Comparison of ENCODE assay signal across 8 mouse cellular contexts in genomic region chr3:90604416-90604815, GRCm38 (mm10). TPM values are rescaled to one million over a fixed set of nuclear protein-coding genes. Genes with fewer than 3 reads are reported as not detected.
A peak's percentile ranks its signal among the peaks of the same experiment; 100 is the strongest.
DNase-seq lines count a peak whose midpoint lies in the region; ATAC-seq and TF ChIP-seq lines count a peak whose summit lies in the region.
"Had no signal": no experiment of that assay in that cellular context is flagged by ENCODE, and none has a peak within 500 bp of the region (broad histone marks: within the 10 kb centered on the region; RNA-seq: fewer than 3 reads in every experiment).

No protein-coding gene starts in this region.

- 73% methylated on average over 4 of the region's 4 CpGs for WGBS in forebrain, embryonic 11.5 days
- WGBS in heart, embryonic 14.5 days = 16% methylated on average over 4 of the region's 4 CpGs

- no peaks in the 10 kb centered on the region for H3K9me3 ChIP-seq in forebrain, embryonic 11.5 days (ENCODE audit: control insufficient read depth, low read length)
- no peaks in the 10 kb centered on the region for H3K9me3 ChIP-seq in heart, embryonic 14.5 days (ENCODE audit: control insufficient read depth, low read length)

- H3K4me3 ChIP-seq in C2C12 (ENCODE audit: insufficient read depth, poor library complexity, severe bottlenecking) = peak overlapping the region; percentile 44
- H3K4me3 ChIP-seq in forebrain, embryonic 11.5 days (ENCODE audit: low read depth, low read length) = no peak overlapping the region
- no peak overlapping the region for H3K4me3 ChIP-seq in heart, embryonic 14.5 days (ENCODE audit: control insufficient read depth in 1 of 2, insufficient read depth in 1 of 2, low read depth in 1 of 2, low read length in 2 of 2)
- H3K4me3 ChIP-seq: erythroblast, embryonic 14.5 days had no signal

- H3K27me3 ChIP-seq in C2C12 (ENCODE audit: control insufficient read depth, insufficient read depth, insufficient read length) = no peaks in the 10 kb centered on the region
- H3K27me3 ChIP-seq in forebrain, embryonic 11.5 days (ENCODE audit: control insufficient read depth, insufficient read depth, low read length) = no peaks in the 10 kb centered on the region
- H3K27me3 ChIP-seq in heart, embryonic 14.5 days (ENCODE audit: control insufficient read depth, insufficient read depth, low read length) = no peaks in the 10 kb centered on the region

- peaks cover 33% of the 10 kb centered on the region for H3K79me3 ChIP-seq in C2C12 (ENCODE audit: low read depth)

- no peak overlapping the region for H3K4me2 ChIP-seq in forebrain, embryonic 11.5 days (ENCODE audit: low read depth, low read length, severe bottlenecking)
- H3K4me2 ChIP-seq in heart, embryonic 14.5 days (ENCODE audit: low read length) = no peak overlapping the region

- DNase-seq in Muller cell, postnatal 12 days (ENCODE audit: inconsistent ontology term) = peak; percentile 98
- no peak for DNase-seq in forebrain, embryonic 11.5 days (ENCODE audit: low spot score)
- peak; percentile 66 to 75 for DNase-seq in kidney, postnatal 25 days
- no peak for DNase-seq in B cell, adult 2 months

- H3K36me3 ChIP-seq in C2C12 (ENCODE audit: control insufficient read depth, insufficient read depth) = peaks cover 23% of the 10 kb centered on the region
- H3K36me3 ChIP-seq in forebrain, embryonic 11.5 days (ENCODE audit: control insufficient read depth, insufficient read depth, low read length) = no peaks in the 10 kb centered on the region
- no peaks in the 10 kb centered on the region for H3K36me3 ChIP-seq in heart, embryonic 14.5 days (ENCODE audit: control insufficient read depth, insufficient read depth, low read length)

- peak; percentile 56; the same call in 1 of the 2 replicates for ATAC-seq in forebrain, embryonic 11.5 days (replicated peaks; ENCODE audit: low FRiP score)
- ATAC-seq in heart, embryonic 14.5 days (ENCODE audit: insufficient number of reproducible peaks, insufficient read depth, low FRiP score, low read depth) = peak; percentile 46; the same call in 1 of the 2 replicates
- ATAC-seq in megakaryocyte progenitor cell, adult 5-6 weeks (replicated peaks; ENCODE audit: poor library complexity) = peak; percentile 67

- H3K9ac ChIP-seq in forebrain, embryonic 11.5 days (ENCODE audit: low read length) = no peak overlapping the region
- no peak overlapping the region for H3K9ac ChIP-seq in heart, embryonic 14.5 days (ENCODE audit: low read length)

- H3K79me2 ChIP-seq in C2C12 (ENCODE audit: control insufficient read depth, insufficient read depth) = peaks cover 51% of the 10 kb centered on the region

- peak overlapping the region; percentile 77 for H3ac ChIP-seq in C2C12 (ENCODE audit: control insufficient read depth, insufficient read length, low read depth)

- no peak for TF ChIP-seq CTCF in C2C12 (IDR thresholded peaks at IDR 0.05; ENCODE audit: control insufficient read depth, insufficient read depth, insufficient read length)

- no peak overlapping the region for H3K27ac ChIP-seq in forebrain, embryonic 11.5 days (ENCODE audit: low read depth, low read length)
- H3K27ac ChIP-seq in heart, embryonic 14.5 days (replicated peaks in 1 of 2; ENCODE audit: control insufficient read depth in 1 of 2, insufficient read depth in 1 of 2, low read depth in 2 of 2, low read length in 2 of 2) = peak overlapping the region; percentile 19 to 51; a peak in 2 of 4 replicates

- H3K4me1 ChIP-seq in forebrain, embryonic 11.5 days (replicated peaks; ENCODE audit: control insufficient read depth, insufficient read depth, low read length) = no peaks in the 10 kb centered on the region; the same call in 1 of the 2 replicates
- H3K4me1 ChIP-seq in heart, embryonic 14.5 days (ENCODE audit: control insufficient read depth in 2 of 2, insufficient read depth in 2 of 2, low read length in 2 of 2) = peaks cover 16 to 19% of the 10 kb centered on the region in 2 experiments

TF ChIP-seq in C2C12, 6 proteins besides CTCF, POLR2A, EP300 and RAD21:
- TF ChIP-seq USF1 (IDR thresholded peaks at IDR 0.05; ENCODE audit: low read depth) (peak; percentile 48), MYOD1 (IDR thresholded peaks at IDR 0.05; ENCODE audit: control insufficient read depth, insufficient read length, low read depth) (no peak), CEBPB (IDR thresholded peaks at IDR 0.05; ENCODE audit: low read depth) (no peak), MYOG (IDR thresholded peaks at IDR 0.05; ENCODE audit: control insufficient read depth, extremely low read depth, insufficient read length) (no peak), MAX (IDR thresholded peaks at IDR 0.05) (peak; percentile 61), FOSL1 (IDR thresholded peaks at IDR 0.05; ENCODE audit: insufficient read depth, low read length, poor library complexity, severe bottlenecking) (no peak)
TF ChIP-seq in C2C12: peak in this region for 2.

RNA-seq across cellular contexts. Expression of gene S100a4, which starts 0.8 kb away (rescaled TPM):
- 11,980 TPM for polyA plus RNA-seq in C2C12 (2012; fragmentation: generic; extraction: Trizol)
- 0.69 and 1.9 TPM in 2 replicates for polyA plus RNA-seq in forebrain, embryonic 11.5 days (2014; fragmentation: Nextera tagmentation; extraction: Ambion mirVana)
- 2.5 and 3.8 TPM in 2 replicates for polyA plus RNA-seq in heart, embryonic 14.5 days (2014; fragmentation: Nextera tagmentation; extraction: Ambion mirVana)
- 31.5 and 39.6 TPM in 2 replicates for total RNA-seq in megakaryocyte progenitor cell, adult 5-6 weeks (2015)
- total RNA-seq in megakaryocyte progenitor cell, adult 5-6 weeks (2017) = 19.4 and 53.6 TPM in 2 replicates
- polyA plus RNA-seq: erythroblast, embryonic 14.5 days had no signal

RNA-seq across cellular contexts. Expression of gene Gm42674, which starts 2.7 kb away (rescaled TPM):
- polyA plus RNA-seq in C2C12 (2012; fragmentation: generic; extraction: Trizol) = 1.5 TPM
- not detected in 2 replicates for polyA plus RNA-seq in forebrain, embryonic 11.5 days (2014; fragmentation: Nextera tagmentation; extraction: Ambion mirVana)
- not detected in 2 replicates for polyA plus RNA-seq in heart, embryonic 14.5 days (2014; fragmentation: Nextera tagmentation; extraction: Ambion mirVana)
- total RNA-seq in megakaryocyte progenitor cell, adult 5-6 weeks (2015) = not detected in 2 replicates
- total RNA-seq in megakaryocyte progenitor cell, adult 5-6 weeks (2017) = not detected in 2 replicates
- polyA plus RNA-seq: erythroblast, embryonic 14.5 days had no signal

RNA-seq across cellular contexts. Expression of gene S100a5, which starts 3.9 kb away (rescaled TPM):
- polyA plus RNA-seq in C2C12 (2012; fragmentation: generic; extraction: Trizol) = 0.43 TPM
- polyA plus RNA-seq in forebrain, embryonic 11.5 days (2014; fragmentation: Nextera tagmentation; extraction: Ambion mirVana) = not detected in 2 replicates
- polyA plus RNA-seq in heart, embryonic 14.5 days (2014; fragmentation: Nextera tagmentation; extraction: Ambion mirVana) = not detected in 2 replicates
- total RNA-seq in megakaryocyte progenitor cell, adult 5-6 weeks (2015) = not detected in 2 replicates
- not detected in 2 replicates for total RNA-seq in megakaryocyte progenitor cell, adult 5-6 weeks (2017)
- polyA plus RNA-seq: erythroblast, embryonic 14.5 days had no signal

RNA-seq across cellular contexts. Expression of gene S100a6, which starts 8.3 kb away (rescaled TPM):
- 4,076 TPM for polyA plus RNA-seq in C2C12 (2012; fragmentation: generic; extraction: Trizol)
- 24.3 and 27.0 TPM in 2 replicates for polyA plus RNA-seq in forebrain, embryonic 11.5 days (2014; fragmentation: Nextera tagmentation; extraction: Ambion mirVana)
- 43.9 and 49.8 TPM in 2 replicates for polyA plus RNA-seq in heart, embryonic 14.5 days (2014; fragmentation: Nextera tagmentation; extraction: Ambion mirVana)
- 31.2 and 57.3 TPM in 2 replicates for total RNA-seq in megakaryocyte progenitor cell, adult 5-6 weeks (2015)
- total RNA-seq in megakaryocyte progenitor cell, adult 5-6 weeks (2017) = 10.7 and 21.3 TPM in 2 replicates
- polyA plus RNA-seq: erythroblast, embryonic 14.5 days had no signal

RNA-seq across cellular contexts. Expression of gene S100a2, which starts 14.4 kb away (rescaled TPM):
- polyA plus RNA-seq in C2C12 (2012; fragmentation: generic; extraction: Trizol) = not detected
- not detected in 2 replicates for polyA plus RNA-seq in forebrain, embryonic 11.5 days (2014; fragmentation: Nextera tagmentation; extraction: Ambion mirVana)
- not detected in 2 replicates for polyA plus RNA-seq in heart, embryonic 14.5 days (2014; fragmentation: Nextera tagmentation; extraction: Ambion mirVana)
- total RNA-seq in megakaryocyte progenitor cell, adult 5-6 weeks (2015) = not detected in 2 replicates
- not detected in 2 replicates for total RNA-seq in megakaryocyte progenitor cell, adult 5-6 weeks (2017)
- polyA plus RNA-seq: erythroblast, embryonic 14.5 days had no signal

Comparison
In these comparisons a context has a peak if more than half of its experiments do, and no peak if none do; other contexts are left out.
1. DNase-seq: peak in Muller cell, postnatal 12 days (single experiment) and kidney, postnatal 25 days (2 of 2); none in forebrain, embryonic 11.5 days (single experiment) and B cell, adult 2 months (0 of 2).
2. RNA of gene S100a4, which starts 0.8 kb away (polyA plus RNA-seq): 11,980 TPM in C2C12 (single experiment); 2.5 to 3.8 TPM in heart, embryonic 14.5 days and 0.69 to 1.9 TPM in forebrain, embryonic 11.5 days; every median in the first group is over 1,000 times any median in the second.
3. Peak in every context shown above with its lines, with median percentiles within 50 percentile points of each other: ATAC-seq.